Mouse (Mus musculus): Measurements from ENCODE around the gene Rabl6.
A peak's percentile ranks its signal among the peaks of the same experiment; 100 is the strongest.

The Rabl6 gene

GRCm38 (mm10) chr2:25607761-25608622 lies at the start of gene Rabl6:
TSS of gene Rabl6 (minus strand) at chr2:25608521.
- peak; percentile 80 for DNase-seq (ENCODE audit: low read depth, low spot score)

GRCm38 (mm10) chr2:25657652-25658051 lies 49.3 kb upstream of the Rabl6 start, which contains the start of gene Lcn5:
TSS of gene Lcn5 (plus strand) at chr2:25657952.
- DNase-seq (ENCODE audit: low read depth, low spot score), result no peak

GRCm38 (mm10) chr2:25657246-25657645 lies 48.9 kb upstream of the Rabl6 start:
- no peak for DNase-seq (ENCODE audit: low read depth, low spot score)

- no peak for DNase-seq (ENCODE audit: low read depth, low spot score)
Measured at GRCm38 (mm10) chr2:25656691-25657090, 48.4 kb upstream of the Rabl6 start.

- DNase-seq (ENCODE audit: low read depth, low spot score), result no peak
Measured at GRCm38 (mm10) chr2:25654502-25654901, 46.2 kb upstream of the Rabl6 start.

GRCm38 (mm10) chr2:25652902-25653301 lies 44.6 kb upstream of the Rabl6 start, which contains the start of gene Lcn8:
TSS of gene Lcn8 (plus strand) at chr2:25653120.
- DNase-seq (ENCODE audit: low read depth, low spot score), result no peak

GRCm38 (mm10) chr2:25639890-25640289 lies 31.6 kb upstream of the Rabl6 start:
- no peak for DNase-seq (ENCODE audit: low read depth, low spot score)

GRCm38 (mm10) chr2:25634046-25634445 lies 25.7 kb upstream of the Rabl6 start:
- no peak for DNase-seq (ENCODE audit: low read depth, low spot score)

GRCm38 (mm10) chr2:25633616-25634015 lies 25.3 kb upstream of the Rabl6 start:
- DNase-seq (ENCODE audit: low read depth, low spot score), result no peak

- no peak for DNase-seq (ENCODE audit: low read depth, low spot score)
Measured at GRCm38 (mm10) chr2:25628738-25629137, 20.4 kb upstream of the Rabl6 start.

- DNase-seq (ENCODE audit: low read depth, low spot score), result no peak
Measured at GRCm38 (mm10) chr2:25627811-25628210, 19.5 kb upstream of the Rabl6 start, which contains the start of gene Fcna. TSS of gene Fcna (minus strand) at chr2:25628030.

GRCm38 (mm10) chr2:25625986-25626385 lies 17.7 kb upstream of the Rabl6 start:
- no peak for DNase-seq (ENCODE audit: low read depth, low spot score)

- peak; percentile 69 for DNase-seq (ENCODE audit: low read depth, low spot score)
Measured at GRCm38 (mm10) chr2:25621229-25622200, 13.2 kb upstream of the Rabl6 start, which contains the start of gene Tmem141. TSS of gene Tmem141 (minus strand) at chr2:25622005.

- DNase-seq (ENCODE audit: low read depth, low spot score), result no peak
Measured at GRCm38 (mm10) chr2:25620852-25621228, 12.5 kb upstream of the Rabl6 start.

- DNase-seq (ENCODE audit: low read depth, low spot score), result no peak
Measured at GRCm38 (mm10) chr2:25620386-25620785, 12.1 kb upstream of the Rabl6 start.

GRCm38 (mm10) chr2:25617578-25617977 lies 9.3 kb upstream of the Rabl6 start, which contains the start of gene Ccdc183:
TSS of gene Ccdc183 (minus strand) at chr2:25617678.
- no peak for DNase-seq (ENCODE audit: low read depth, low spot score)

GRCm38 (mm10) chr2:25616398-25616797 lies 8.1 kb upstream of the Rabl6 start:
- DNase-seq (ENCODE audit: low read depth, low spot score), result no peak

- no peak for DNase-seq (ENCODE audit: low read depth, low spot score)
Measured at GRCm38 (mm10) chr2:25608671-25609070, 350 bp upstream of the Rabl6 start.

GRCm38 (mm10) chr2:25602526-25602925 lies 5.8 kb downstream of the Rabl6 start:
- DNase-seq (ENCODE audit: low read depth, low spot score), result no peak

GRCm38 (mm10) chr2:25600037-25600436 lies 8.3 kb downstream of the Rabl6 start:
- no peak for DNase-seq (ENCODE audit: low read depth, low spot score)

- DNase-seq (ENCODE audit: low read depth, low spot score), result no peak
Measured at GRCm38 (mm10) chr2:25598749-25599148, 9.6 kb downstream of the Rabl6 start.

All from brain, embryonic 18.5 days (tissue).